Mouse (Mus musculus) left cerebral cortex, adult 9 months (tissue): ENCODE results near the gene Tgfbr1.
A peak's percentile ranks its signal among the peaks of the same experiment; 100 is the strongest.
"Not testable (repeated sequence)": the region's sequence is repeated elsewhere in the genome, so short reads cannot be mapped to it uniquely, and the experiment has no call there.

ENCODE experiments used
- DNase-seq, 2 experiments: peaks; one replicate each; pipeline ENCODE4 v3.0.0; 2022; ENCODE audit warnings: low spot score in 2 of 2

The Tgfbr1 gene

GRCm38 (mm10) chr4:47349759-47350158 lies 3.3 kb upstream of the Tgfbr1 start:
- no peak for DNase-seq

GRCm38 (mm10) chr4:47351386-47352049 lies 1.5 kb upstream of the Tgfbr1 start:
- DNase-seq, result peak in 1 of 2 experiments; percentile 28

- peak; percentile 56 to 87 for DNase-seq
Observed at GRCm38 (mm10) chr4:47352061-47352661, 861 bp upstream of the Tgfbr1 start.

- DNase-seq, result peak in 1 of 2 experiments; percentile 15
Observed at GRCm38 (mm10) chr4:47353416-47354111, 542 bp downstream of the Tgfbr1 start.

DNA sequence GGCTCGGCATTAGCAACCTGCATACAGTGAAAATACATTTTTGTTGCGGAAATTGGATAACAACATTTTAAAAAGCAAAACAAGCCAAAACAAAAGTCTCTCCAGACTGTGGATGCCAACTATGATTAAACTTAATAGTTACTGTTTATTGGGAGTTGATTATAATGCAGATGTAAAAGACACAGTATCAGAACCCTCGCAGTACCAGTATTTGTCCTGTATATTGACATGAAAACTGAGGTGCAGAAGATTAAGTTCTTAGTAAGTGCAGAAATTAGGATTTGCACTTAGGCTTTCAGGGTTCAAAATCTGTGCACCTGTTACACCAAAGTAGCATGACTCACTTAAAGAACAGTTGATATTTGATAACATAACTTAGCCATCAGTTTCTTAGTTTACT lies 1.3 kb downstream of the Tgfbr1 start:
- DNase-seq, result no peak

DNA sequence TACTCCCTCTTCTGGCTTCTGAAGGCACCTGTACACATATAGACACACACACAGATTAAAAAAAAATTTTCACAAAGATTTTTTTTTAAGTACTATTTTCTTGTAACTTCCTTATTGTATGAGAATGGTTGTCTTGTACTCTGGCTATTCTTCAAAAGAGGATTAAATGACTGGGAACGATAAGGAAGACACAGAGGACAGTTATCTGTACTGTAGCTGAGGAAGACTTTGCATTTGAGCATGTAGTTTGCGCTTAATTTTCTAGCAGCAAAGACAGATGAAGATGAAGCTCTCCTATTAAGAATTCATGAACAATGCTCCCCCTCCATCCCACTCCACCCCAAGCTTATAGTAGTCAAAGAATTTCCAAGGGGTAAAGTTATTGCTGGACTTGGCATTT lies 9.6 kb downstream of the Tgfbr1 start:
- no peak for DNase-seq

- DNase-seq, result no peak
Observed at GRCm38 (mm10) chr4:47363134-47363533, 10.1 kb downstream of the Tgfbr1 start.

GRCm38 (mm10) chr4:47368717-47369116 lies 15.7 kb downstream of the Tgfbr1 start:
- DNase-seq, result no peak

DNA sequence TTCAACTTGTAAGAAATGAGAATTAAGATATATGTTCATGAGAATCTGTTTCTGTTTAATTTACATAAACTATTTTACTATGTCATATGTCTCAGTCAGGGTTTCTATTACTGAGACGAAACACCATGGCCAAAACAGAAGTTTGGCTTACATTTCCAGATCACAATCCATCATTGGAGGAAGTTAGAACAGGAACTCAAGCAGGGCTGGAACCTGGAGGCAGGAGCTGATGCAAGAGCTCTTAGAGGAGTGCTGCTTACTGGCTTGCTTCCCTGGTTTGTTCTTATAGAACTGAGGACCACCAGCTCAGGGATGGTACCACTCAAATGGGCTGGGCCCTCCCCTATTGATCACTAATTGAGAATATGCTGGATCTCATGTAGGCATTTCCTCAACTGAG lies 25.7 kb downstream of the Tgfbr1 start:
- DNase-seq, result no peak

GRCm38 (mm10) chr4:47382426-47382825 lies 29.4 kb downstream of the Tgfbr1 start:
- no peak for DNase-seq

DNA sequence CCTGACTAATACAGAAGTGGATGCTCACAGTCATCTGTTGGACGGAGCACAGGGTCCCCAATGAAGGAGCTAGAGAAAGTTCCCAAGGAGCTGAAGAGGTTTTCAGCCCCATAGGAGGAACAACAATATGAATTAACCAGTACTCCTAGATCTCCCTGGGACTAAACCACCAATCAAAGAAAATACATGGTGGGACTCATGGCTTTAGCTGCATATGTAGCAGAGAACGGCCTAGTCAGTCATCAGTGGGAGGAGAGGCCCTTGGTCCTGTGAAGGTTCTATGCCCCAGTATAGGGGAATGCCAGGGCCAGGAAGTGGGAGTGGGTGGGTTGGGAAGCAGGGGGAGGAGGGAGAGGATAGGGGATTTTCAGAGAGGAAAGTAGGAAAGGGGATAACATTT lies 38.9 kb downstream of the Tgfbr1 start:
- not testable (repeated sequence) for DNase-seq

DNA sequence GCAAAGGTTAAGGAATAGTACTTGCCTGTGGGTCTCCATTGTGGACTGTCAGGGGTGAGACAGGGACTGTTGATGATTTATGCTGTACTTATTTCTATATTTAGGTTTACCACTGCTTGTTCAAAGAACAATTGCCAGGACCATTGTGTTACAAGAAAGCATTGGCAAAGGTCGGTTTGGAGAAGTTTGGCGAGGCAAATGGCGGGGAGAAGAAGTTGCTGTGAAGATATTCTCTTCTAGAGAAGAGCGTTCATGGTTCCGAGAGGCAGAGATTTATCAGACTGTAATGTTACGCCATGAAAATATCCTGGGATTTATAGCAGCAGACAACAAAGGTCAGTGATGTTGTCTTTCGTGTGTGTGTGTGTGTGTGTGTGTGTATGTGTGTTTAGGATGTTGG lies 43.2 kb downstream of the Tgfbr1 start:
- DNase-seq, result no peak

GRCm38 (mm10) chr4:47397951-47398687 lies 45.1 kb downstream of the Tgfbr1 start:
- DNase-seq, result no peak

DNA sequence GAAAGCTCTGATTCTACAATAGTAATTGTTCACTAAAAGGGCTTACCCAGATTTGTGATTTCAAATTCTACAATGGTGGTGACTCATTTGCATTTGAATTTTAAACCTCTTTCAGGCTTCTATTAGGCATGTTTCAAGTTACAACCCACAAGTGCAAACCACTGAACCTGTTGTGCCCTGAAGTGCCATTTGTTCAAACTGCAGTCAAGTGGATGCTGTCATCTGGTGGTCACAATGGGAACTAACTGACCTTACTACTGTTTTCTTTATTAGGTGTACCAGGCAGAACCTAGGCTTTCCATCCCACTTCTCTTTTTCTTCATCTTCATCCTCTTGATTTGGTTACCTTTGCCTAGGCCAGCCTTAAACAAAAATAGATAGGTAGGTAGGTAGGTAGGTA lies 46.8 kb downstream of the Tgfbr1 start:
- peak in 1 of 2 experiments; percentile 15 for DNase-seq

GRCm38 (mm10) chr4:47400314-47400713 lies 47.3 kb downstream of the Tgfbr1 start:
- no peak for DNase-seq

DNA sequence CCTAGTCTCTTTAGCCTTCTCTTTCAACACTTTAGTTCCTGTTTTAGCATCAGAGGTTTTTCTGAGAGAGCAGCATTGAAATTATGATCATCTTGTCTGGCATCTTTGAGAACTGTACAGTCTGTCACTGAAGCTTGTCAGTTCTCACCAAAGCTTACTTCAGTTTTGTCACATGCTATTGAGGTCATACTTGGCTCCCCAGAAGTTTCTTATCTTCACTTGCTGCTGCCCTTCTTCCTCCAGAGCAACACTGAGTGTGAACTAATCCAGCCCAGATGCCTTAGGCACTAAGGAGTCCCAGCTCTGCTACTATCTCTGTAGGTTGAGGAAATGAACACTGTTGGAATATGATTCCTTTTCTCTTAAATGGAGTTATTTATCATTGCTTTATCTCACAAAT lies 49.2 kb downstream of the Tgfbr1 start:
- no peak for DNase-seq

- DNase-seq, result no peak
Observed at GRCm38 (mm10) chr4:47404536-47404935, 51.5 kb downstream of the Tgfbr1 start.

DNA sequence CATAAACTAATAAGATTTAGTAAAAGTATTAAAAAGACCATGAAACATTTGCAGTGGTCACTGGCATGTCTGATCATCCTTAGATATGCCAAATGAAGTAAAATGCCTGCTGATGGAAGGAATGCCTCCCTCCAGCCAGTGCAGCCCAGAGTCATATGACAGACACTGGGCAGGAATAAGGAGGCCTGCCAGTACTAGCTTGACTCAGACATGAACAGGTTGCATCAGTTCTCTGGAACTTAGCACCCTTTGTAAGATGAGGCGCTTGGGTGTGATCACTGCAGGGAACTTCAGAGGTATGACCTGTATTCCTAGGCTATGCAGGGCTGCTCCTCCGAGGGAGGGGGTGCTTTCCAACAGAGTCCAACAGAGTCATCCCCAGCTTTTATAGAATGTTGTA lies 54.1 kb downstream of the Tgfbr1 start:
- no peak for DNase-seq

DNA sequence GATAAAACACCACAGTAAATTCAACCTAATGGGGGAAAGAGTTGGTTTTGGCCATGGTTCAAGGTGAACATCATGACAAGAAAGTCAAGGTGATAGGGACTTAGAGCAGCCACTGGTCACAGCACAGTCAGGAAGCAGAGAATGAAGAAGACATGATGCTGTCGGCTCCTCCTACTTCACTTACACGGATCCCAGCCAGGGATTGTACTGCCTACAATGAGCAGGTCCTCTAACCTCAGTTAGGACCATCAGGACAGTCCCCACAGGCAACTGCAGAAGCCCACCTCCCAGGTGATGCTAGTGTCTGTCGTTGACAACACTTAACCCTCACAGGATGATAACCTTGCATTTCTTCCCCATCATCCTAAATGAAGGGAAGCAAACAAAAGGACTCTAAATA lies 64.8 kb downstream of the Tgfbr1 start:
- no peak for DNase-seq

- no peak for DNase-seq
Observed at GRCm38 (mm10) chr4:47419268-47419973, 66.4 kb downstream of the Tgfbr1 start.

DNA sequence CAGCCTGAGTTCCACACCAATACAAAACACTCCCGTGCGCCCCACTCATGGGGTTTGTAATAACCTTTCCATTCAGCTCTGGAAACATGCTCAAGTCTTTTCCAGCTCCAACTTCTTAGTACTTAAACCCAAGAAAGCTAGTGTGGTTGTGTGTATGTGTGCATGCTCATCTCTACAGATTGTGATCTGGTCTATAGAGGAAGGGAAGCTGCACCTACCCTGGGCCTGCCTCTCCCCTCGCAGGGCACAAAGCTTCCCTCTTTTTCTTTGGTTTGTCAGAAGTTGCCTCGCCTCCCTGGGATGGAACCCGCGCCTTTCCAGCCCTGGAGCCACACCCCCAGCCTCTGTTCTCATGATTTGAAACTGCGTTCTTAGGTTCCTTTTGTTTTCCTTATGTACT lies 67.2 kb downstream of the Tgfbr1 start:
- no peak for DNase-seq

- DNase-seq, result no peak
Observed at GRCm38 (mm10) chr4:47422194-47422593, 69.2 kb downstream of the Tgfbr1 start.
